Mouse (Mus musculus): ENCODE measurements around the gene Rrp36. TPM values are rescaled to one million over a fixed set of nuclear protein-coding genes. Genes with fewer than 3 reads are reported as not detected.

Gene Rrp36
- polyA plus RNA-seq (2014; fragmentation: Illumina TruSeq; extraction: RNeasy Lipid Tissue Mini Kit (QIAGEN cat#74804)), result 2.2 TPM

DNA sequence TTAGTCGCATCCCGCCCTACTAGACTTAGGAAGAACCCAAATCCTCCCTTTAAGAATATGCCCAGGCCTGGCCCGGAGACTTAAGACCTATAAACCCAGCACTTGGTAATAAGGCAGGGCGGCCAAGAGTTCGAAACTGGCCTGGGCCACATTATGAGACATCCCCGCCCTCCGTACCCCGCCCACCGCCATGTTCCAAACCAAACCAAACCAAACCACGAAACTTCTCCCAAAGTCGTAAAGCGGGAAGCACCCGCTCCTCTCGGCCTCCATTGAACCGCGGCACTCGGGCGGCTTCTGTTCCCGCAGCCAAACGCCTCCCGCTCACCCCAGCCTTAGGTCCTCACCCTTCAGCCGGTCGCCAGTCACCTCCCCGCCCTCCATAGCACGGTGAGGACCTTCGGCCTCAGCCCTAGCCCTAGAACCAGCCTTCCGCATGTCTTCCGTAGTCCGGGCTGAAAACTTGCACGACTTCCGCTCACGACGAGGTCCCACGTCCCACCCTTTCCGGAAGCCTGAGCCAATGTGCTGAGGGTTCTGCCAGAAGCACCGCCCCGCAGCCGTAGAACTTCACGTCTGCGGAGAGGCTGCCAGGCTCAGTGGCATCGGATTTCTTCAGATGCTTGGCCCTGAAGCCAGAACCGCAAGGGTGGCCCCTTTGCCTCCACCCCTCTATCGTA is at the start of gene Rrp36:
Gene Rrp36 (minus strand): TSS at position 503 of the 680 bp plus-strand sequence.

DNA sequence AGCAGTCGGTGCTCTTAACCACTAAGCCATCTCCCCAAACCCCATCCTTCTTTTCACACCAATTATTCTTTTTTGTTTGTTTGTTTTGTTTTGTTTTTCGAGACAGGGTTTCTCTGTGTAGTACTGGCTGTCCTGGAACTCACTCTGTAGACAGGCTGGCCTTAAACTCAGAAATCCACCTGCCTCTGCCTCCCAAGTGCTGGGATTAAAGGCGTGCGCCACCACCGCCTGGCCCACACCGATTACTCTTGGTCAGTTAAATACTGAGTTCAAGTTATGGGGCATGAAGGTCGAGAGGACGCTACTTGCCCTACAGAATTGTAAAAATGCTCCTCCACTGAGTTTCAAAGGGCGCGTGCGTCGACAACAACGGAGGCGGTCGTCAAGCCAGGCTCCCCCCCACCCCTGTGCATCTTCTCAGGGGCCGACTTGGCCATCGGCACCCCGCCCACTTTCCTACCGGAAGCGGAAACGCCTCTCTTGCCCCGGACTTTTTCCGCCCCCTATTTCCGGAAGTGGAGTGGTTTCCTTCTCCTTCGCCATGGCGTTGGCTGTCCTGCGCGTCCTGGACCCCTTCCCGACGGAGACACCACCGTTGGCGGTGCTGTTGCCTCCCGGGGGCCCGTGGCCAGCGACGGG is 36.9 kb upstream of the Rrp36 start, which contains the start of gene Pex6:
Gene Pex6 (plus strand): TSS at position 505 of the 639 bp plus-strand sequence.

DNA sequence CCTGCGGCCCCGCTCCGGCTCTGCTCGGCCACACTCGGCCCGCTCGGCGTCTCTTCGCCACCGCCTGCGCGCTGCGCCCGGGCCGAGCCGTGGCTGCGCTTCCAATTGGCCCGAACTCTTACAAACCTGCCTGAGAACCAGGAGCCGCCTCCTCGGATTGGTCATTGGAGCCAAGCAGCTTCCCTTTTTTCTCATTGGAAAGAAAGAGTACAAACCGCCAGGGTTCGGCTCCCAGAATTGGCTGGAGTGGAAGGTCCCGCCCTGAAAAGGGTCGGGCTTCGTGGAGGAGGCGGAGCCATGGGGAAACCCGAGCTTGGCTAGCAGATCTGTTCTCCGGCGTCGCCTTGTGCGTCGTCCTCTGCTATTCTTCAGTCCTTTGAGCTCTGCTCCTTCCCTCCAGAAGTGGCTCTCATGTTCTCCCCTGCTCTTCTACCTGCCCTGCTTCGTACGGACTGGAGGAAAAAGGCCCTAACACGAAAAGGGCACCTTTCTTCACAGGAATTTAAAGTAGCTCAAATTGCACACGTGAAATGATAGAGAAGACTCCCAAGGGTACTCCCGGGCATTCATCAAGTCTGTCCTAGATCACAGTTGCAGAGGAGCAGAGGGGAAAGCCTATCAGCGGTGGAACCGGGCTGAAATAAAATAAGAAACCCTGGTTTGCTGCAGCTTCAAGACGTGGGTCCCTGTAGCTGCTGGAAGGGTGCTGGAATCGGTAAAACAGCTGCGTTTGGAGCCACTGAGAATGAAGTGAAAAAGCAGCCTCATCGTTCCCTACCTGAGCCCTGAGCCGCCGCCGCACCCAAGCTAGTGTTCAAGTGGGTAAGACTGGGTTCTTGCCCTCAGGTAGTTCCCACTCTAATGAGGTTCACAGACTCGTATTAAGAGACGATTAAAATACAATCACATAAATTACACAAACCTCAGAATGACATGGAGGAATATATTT is 31.0 kb upstream of the Rrp36 start, which contains the start of gene Ppp2r5d:
Gene Ppp2r5d (minus strand): TSS at position 225 of the 949 bp plus-strand sequence.

DNA sequence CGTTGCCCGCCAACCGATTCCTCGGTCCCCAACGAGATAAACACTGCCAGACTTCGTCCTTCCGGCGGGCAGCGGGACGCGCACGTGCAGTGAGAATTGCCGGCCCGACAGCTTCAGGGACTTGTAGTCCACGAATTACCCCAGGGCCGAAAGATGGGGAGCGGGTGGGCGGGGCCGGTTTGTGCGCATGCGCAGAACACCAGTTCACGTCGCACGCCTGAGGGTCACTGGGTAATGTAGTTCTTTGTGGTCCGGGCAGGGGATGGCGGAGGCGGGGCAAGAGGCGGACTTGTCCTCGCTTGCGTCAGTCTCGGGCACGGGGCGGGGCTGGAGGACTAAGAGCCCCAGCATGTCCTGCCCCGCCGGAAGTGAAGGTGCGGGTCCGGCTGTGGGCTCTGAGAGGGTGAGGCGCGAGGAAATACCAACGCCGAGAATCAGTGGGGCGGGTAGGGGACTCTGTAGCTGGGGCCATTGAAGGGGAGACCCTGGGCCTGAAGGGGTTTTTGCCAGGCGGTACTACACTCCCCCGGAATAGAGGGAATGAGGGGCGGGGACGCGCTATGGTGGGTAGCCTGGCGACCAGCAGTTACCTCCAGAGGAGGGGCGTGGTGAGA is 6.7 kb upstream of the Rrp36 start, which contains the start of gene Klhdc3:
Gene Klhdc3 (minus strand): TSS at position 155 of the 614 bp plus-strand sequence.

DNA sequence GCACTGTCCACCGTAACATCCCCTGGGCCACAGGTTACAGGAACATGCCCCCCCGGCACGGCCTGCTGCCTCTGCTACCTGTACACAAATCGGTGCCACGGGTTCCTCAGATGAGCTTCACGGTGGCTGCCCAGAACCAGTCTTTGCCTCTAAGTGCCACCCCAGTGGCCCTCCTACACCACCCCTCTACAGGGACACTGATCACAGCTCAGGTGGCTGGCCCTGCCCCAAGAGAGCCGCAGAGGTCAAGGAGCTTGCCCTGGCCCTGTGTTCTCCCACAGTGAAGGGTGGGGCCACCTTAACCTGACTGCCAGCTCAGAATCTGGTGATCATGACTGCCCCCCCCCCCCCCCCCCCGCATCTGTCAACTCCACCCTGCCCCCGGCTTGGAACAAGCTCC is 4.3 kb upstream of the Rrp36 start, which contains the start of gene Mea1:
Gene Mea1 (plus strand): TSS at position 378 of the 400 bp plus-strand sequence.

DNA sequence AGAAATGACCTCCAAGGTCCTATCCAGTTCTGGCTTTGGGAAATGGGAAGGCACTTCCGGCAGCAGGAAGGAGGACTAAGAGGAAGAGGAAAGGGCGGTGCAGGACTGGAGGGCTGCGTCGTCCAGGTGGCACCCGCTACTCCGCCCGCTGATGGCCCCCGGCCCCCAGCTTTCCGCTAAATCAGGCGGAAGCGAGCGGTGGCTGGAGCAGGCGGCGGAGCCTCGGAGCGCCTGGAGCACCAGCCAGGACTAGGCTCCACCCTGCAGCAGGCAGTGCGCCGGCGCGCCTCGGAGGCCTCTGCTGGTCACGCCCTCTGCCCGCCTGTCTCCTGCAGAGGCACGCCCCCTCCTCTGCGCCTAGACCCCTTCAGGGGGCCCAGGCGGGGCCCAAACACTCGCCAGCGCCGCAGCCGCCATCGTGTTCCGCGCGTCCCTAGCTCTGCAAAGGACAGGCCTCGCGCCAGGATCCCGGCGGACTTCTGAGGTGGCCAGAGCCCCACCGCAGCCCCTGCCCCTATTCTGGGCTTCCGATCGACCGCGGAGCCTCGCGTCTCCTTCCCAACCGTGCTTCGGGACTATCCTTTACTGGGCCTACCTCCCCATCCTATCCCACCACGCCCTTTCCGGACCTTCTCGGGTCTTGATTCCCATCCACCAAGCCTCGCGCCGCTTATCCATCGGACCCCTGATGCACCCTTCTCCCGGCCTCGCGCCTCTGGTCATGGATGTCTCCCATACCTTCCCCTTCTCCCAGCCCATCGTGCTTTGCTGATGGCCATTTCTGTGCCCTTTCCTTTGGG is 23.7 kb downstream of the Rrp36 start, which contains the start of gene Cul7:
Gene Cul7 (plus strand): TSS at position 106 of the 800 bp plus-strand sequence.

DNA sequence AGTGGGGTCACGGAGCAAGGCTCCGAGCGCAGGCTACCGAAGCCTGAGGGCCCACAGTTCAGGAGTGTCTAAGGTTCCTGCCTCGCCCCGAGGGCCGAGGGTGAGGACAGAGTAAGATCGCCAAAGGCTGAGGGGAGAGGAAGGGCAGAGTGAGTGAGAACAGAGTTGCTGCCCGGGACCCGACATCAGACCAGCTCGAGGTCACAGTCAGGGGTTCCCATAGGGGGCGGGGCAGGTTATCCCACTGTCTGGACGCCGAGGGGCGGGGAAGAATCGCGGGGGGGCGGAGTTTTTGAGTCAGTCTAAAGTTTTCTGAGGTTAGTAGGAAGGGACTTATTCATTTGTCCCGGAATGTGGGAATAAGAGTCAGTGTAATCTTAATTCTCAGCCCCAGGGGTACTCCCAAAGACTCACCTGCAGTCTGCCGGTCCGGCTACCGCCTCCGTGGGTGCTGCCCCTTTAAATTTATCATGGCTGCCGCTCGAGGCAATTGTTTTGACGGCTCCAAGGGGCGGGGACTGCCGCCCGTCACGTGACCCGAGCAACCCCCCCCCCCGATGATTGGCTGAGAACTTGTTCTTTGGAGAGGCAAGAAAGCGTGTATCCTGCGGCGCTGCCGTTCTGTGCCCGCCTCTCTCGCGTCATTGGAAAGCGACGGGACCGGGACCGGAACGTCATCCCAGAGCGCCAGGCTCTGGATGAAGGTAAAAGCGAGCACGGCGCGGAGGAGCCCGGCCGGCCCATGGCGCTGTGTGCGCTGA is 28.4 kb downstream of the Rrp36 start, which contains the start of the genes Klc4 and Mrpl2:
Gene Klc4 (minus strand): TSS at position 462 of the 761 bp plus-strand sequence.
Gene Mrpl2 (plus strand): TSS at position 669 of the 761 bp plus-strand sequence.

DNA sequence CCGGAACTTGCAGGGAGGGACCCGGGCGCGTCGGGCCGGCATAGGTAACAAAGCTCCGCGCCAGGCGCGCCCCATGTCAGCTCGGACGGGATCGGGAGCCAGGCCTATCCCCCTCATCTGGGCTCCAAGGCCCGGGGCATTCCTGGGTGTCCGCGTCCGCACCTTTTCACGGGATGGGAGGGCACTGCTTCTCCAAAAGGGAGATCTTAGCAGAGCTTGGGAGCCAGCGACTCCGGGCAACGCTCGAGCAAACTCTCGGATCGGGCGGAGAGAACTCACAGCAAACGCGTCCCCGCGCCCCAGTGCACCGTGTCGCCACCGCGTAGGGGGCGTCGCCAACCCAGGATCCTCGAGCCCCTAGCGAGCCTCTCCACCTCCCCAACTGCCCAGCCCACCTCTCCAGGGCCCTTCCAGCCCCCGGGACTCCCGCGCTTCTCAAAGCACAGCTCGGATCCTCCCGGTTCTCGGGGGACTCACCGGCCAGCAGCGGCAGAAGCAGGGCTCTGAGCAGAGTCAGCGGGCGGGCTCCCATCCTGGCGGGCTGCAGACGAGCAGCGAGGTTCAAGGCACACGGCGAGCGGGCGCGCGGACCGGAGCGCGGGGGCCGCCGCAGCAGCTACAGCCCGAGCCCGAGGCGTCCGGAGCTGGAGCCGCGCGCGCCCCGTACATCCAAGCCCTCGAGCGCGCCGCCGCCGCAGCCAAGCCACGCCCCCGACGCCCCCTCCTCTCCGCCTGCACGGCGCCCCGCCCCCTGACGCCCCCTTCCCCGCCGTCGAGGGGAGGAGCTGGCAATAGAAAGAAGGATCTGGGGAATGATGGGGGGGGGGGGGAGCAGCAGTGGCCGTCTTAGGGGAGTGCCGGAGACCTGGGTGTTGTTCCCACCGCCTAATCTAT is 45.1 kb downstream of the Rrp36 start, which contains the start of gene Ptk7:
Gene Ptk7 (minus strand): TSS at position 714 of the 894 bp plus-strand sequence.

Other genes starting within 250 kb of the Rrp36 start
- not detected for gene Crip3, start 245.4 kb downstream of the Rrp36 start, polyA plus RNA-seq (2014; fragmentation: Illumina TruSeq; extraction: RNeasy Lipid Tissue Mini Kit (QIAGEN cat#74804))
- gene Slc22a7, start 235.9 kb downstream of the Rrp36 start, polyA plus RNA-seq (2014; fragmentation: Illumina TruSeq; extraction: RNeasy Lipid Tissue Mini Kit (QIAGEN cat#74804)), result not detected
- gene Ttbk1, start 186.7 kb downstream of the Rrp36 start, polyA plus RNA-seq (2014; fragmentation: Illumina TruSeq; extraction: RNeasy Lipid Tissue Mini Kit (QIAGEN cat#74804)), result 0.11 TPM
- gene Dnph1, start 177.6 kb downstream of the Rrp36 start, polyA plus RNA-seq (2014; fragmentation: Illumina TruSeq; extraction: RNeasy Lipid Tissue Mini Kit (QIAGEN cat#74804)), result 7.6 TPM
- gene Cul9, start 128.0 kb downstream of the Rrp36 start, polyA plus RNA-seq (2014; fragmentation: Illumina TruSeq; extraction: RNeasy Lipid Tissue Mini Kit (QIAGEN cat#74804)), result 2.8 TPM
- gene Srf, start 118.2 kb downstream of the Rrp36 start, polyA plus RNA-seq (2014; fragmentation: Illumina TruSeq; extraction: RNeasy Lipid Tissue Mini Kit (QIAGEN cat#74804)), result 0.34 TPM
- gene Ptk7, start 44.8 kb downstream of the Rrp36 start, polyA plus RNA-seq (2014; fragmentation: Illumina TruSeq; extraction: RNeasy Lipid Tissue Mini Kit (QIAGEN cat#74804)), result 0.57 TPM
- not detected for gene Klc4, start 28.3 kb downstream of the Rrp36 start, polyA plus RNA-seq (2014; fragmentation: Illumina TruSeq; extraction: RNeasy Lipid Tissue Mini Kit (QIAGEN cat#74804))
- gene Mrpl2, start 28.1 kb downstream of the Rrp36 start, polyA plus RNA-seq (2014; fragmentation: Illumina TruSeq; extraction: RNeasy Lipid Tissue Mini Kit (QIAGEN cat#74804)), result 0.83 TPM
- 0.37 TPM for gene Cul7, start 24.0 kb downstream of the Rrp36 start, polyA plus RNA-seq (2014; fragmentation: Illumina TruSeq; extraction: RNeasy Lipid Tissue Mini Kit (QIAGEN cat#74804))
- 2.4 TPM for gene Mea1, start 4.4 kb upstream of the Rrp36 start, polyA plus RNA-seq (2014; fragmentation: Illumina TruSeq; extraction: RNeasy Lipid Tissue Mini Kit (QIAGEN cat#74804))
- gene Klhdc3, start 6.6 kb upstream of the Rrp36 start, polyA plus RNA-seq (2014; fragmentation: Illumina TruSeq; extraction: RNeasy Lipid Tissue Mini Kit (QIAGEN cat#74804)), result 4.6 TPM
- gene Ppp2r5d, start 30.8 kb upstream of the Rrp36 start, polyA plus RNA-seq (2014; fragmentation: Illumina TruSeq; extraction: RNeasy Lipid Tissue Mini Kit (QIAGEN cat#74804)), result 9.5 TPM
- gene Pex6, start 37.1 kb upstream of the Rrp36 start, polyA plus RNA-seq (2014; fragmentation: Illumina TruSeq; extraction: RNeasy Lipid Tissue Mini Kit (QIAGEN cat#74804)), result 0.46 TPM
- gene Gnmt, start 54.8 kb upstream of the Rrp36 start, polyA plus RNA-seq (2014; fragmentation: Illumina TruSeq; extraction: RNeasy Lipid Tissue Mini Kit (QIAGEN cat#74804)), result not detected
- 3.2 TPM for gene Cnpy3, start 77.9 kb upstream of the Rrp36 start, polyA plus RNA-seq (2014; fragmentation: Illumina TruSeq; extraction: RNeasy Lipid Tissue Mini Kit (QIAGEN cat#74804))
- not detected for gene Ptcra, start 89.4 kb upstream of the Rrp36 start, polyA plus RNA-seq (2014; fragmentation: Illumina TruSeq; extraction: RNeasy Lipid Tissue Mini Kit (QIAGEN cat#74804))
- 11.5 TPM for gene 2310039H08Rik, start 98.3 kb upstream of the Rrp36 start, polyA plus RNA-seq (2014; fragmentation: Illumina TruSeq; extraction: RNeasy Lipid Tissue Mini Kit (QIAGEN cat#74804))
- gene Rpl7l1, start 108.3 kb upstream of the Rrp36 start, polyA plus RNA-seq (2014; fragmentation: Illumina TruSeq; extraction: RNeasy Lipid Tissue Mini Kit (QIAGEN cat#74804)), result 31.4 TPM
- gene Bicral, start 184.1 kb upstream of the Rrp36 start, polyA plus RNA-seq (2014; fragmentation: Illumina TruSeq; extraction: RNeasy Lipid Tissue Mini Kit (QIAGEN cat#74804)), result 12.3 TPM
- 2.1 TPM for gene Tbcc, start 216.3 kb upstream of the Rrp36 start, polyA plus RNA-seq (2014; fragmentation: Illumina TruSeq; extraction: RNeasy Lipid Tissue Mini Kit (QIAGEN cat#74804))
- gene Prph2, start 236.1 kb upstream of the Rrp36 start, polyA plus RNA-seq (2014; fragmentation: Illumina TruSeq; extraction: RNeasy Lipid Tissue Mini Kit (QIAGEN cat#74804)), result not detected